Mouse (Mus musculus): ENCODE results near the gene Tbc1d10b.
"Not testable (repeated sequence)": the region's sequence is repeated elsewhere in the genome, so short reads cannot be mapped to it uniquely, and the experiment has no call there.

Tbc1d10b gene

GRCm38 (mm10) chr7:127196484-127196883, 11.8 kb downstream of the Tbc1d10b start:
- DNase-seq = no peak

GRCm38 (mm10) chr7:127195544-127196295, 12.5 kb downstream of the Tbc1d10b start, which contains the start of gene Cd2bp2:
Gene Cd2bp2, minus strand, starts transcription at chr7:127196050.
- DNase-seq = peak; percentile 89 to 95

GRCm38 (mm10) chr7:127194633-127195029, 13.6 kb downstream of the Tbc1d10b start:
- no peak for DNase-seq

- DNase-seq = no peak
Observed at GRCm38 (mm10) chr7:127194011-127194632, 14.1 kb downstream of the Tbc1d10b start.

GRCm38 (mm10) chr7:127192989-127193388, 15.3 kb downstream of the Tbc1d10b start:
- DNase-seq = no peak

GRCm38 (mm10) chr7:127190672-127191071, 17.6 kb downstream of the Tbc1d10b start:
- DNase-seq = no peak

GRCm38 (mm10) chr7:127188305-127189276, 19.7 kb downstream of the Tbc1d10b start:
- DNase-seq = peak in 1 of 2 experiments; percentile 53

- DNase-seq = no peak
Observed at GRCm38 (mm10) chr7:127187351-127187750, 20.9 kb downstream of the Tbc1d10b start.

GRCm38 (mm10) chr7:127185601-127186000, 22.7 kb downstream of the Tbc1d10b start:
- DNase-seq = no peak

- no peak for DNase-seq
Observed at GRCm38 (mm10) chr7:127184720-127185119, 23.5 kb downstream of the Tbc1d10b start.

GRCm38 (mm10) chr7:127183828-127184227, 24.4 kb downstream of the Tbc1d10b start:
- DNase-seq = no peak

- no peak for DNase-seq
Observed at GRCm38 (mm10) chr7:127183345-127183744, 24.9 kb downstream of the Tbc1d10b start.

- not testable (repeated sequence) for DNase-seq
Observed at GRCm38 (mm10) chr7:127181724-127182123, 26.5 kb downstream of the Tbc1d10b start.

GRCm38 (mm10) chr7:127180783-127181182, 27.5 kb downstream of the Tbc1d10b start:
- no peak for DNase-seq

- DNase-seq = no peak
Observed at GRCm38 (mm10) chr7:127176937-127177336, 31.3 kb downstream of the Tbc1d10b start.

GRCm38 (mm10) chr7:127166501-127166900, 41.8 kb downstream of the Tbc1d10b start:
- no peak for DNase-seq

- DNase-seq = no peak
Observed at GRCm38 (mm10) chr7:127165607-127166493, 42.4 kb downstream of the Tbc1d10b start.

- no peak for DNase-seq
Observed at GRCm38 (mm10) chr7:127164002-127164401, 44.3 kb downstream of the Tbc1d10b start.

GRCm38 (mm10) chr7:127162546-127162945, 45.7 kb downstream of the Tbc1d10b start:
- no peak for DNase-seq

- DNase-seq = no peak
Observed at GRCm38 (mm10) chr7:127157548-127157947, 50.7 kb downstream of the Tbc1d10b start.

- no peak for DNase-seq
Observed at GRCm38 (mm10) chr7:127153477-127153876, 54.8 kb downstream of the Tbc1d10b start.

- no peak for DNase-seq
Observed at GRCm38 (mm10) chr7:127152464-127152863, 55.8 kb downstream of the Tbc1d10b start.

Data from thymus, adult 18-20 months (tissue).